Mouse (Mus musculus) urinary bladder, adult 2 months (tissue): ENCODE results near the gene Gpr160. TPM values are rescaled to one million over a fixed set of nuclear protein-coding genes. Genes with fewer than 3 reads are reported as not detected.

Experiments
- DNase-seq: peaks from one replicate; pipeline ENCODE4 v3.0.0; 2022; ENCODE audit warnings: low spot score
- polyA plus RNA-seq: library from polyadenylated mRNA; depleted of rRNA; stranded (reverse); fragments of >200 nt; gene quantifications from 2 replicates; pipeline ENCODE4 v1.2.3, GENCODE M21; 2012; rRNA removed

The Gpr160 gene
- polyA plus RNA-seq, 1 experiment = 13.8 TPM

GRCm38 (mm10) chr3:30899407-30899806 is 43.7 kb downstream of the Gpr160 start:
- DNase-seq = no peak

GRCm38 (mm10) chr3:30904658-30905057 is 48.9 kb downstream of the Gpr160 start:
- DNase-seq = no peak

DNA sequence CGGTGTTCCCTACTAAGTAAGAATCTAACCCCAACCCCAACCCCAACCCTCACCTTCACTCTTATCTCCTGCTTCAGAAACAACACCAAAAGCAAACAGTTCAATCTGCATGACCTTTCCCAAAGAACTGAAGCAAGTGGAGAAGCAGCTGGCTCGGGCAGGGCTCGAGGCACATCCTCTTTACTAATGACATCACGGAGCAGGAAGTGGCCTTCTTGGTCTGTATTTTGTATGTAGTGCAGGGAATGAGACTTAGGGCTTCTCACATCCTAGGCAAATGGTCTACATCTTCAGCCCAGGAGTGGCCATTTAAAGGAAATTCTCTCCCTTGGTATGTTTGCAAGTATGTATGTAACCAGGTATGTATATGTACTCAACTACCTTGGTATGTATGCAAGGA is 61.4 kb downstream of the Gpr160 start:
- DNase-seq = no peak

DNA sequence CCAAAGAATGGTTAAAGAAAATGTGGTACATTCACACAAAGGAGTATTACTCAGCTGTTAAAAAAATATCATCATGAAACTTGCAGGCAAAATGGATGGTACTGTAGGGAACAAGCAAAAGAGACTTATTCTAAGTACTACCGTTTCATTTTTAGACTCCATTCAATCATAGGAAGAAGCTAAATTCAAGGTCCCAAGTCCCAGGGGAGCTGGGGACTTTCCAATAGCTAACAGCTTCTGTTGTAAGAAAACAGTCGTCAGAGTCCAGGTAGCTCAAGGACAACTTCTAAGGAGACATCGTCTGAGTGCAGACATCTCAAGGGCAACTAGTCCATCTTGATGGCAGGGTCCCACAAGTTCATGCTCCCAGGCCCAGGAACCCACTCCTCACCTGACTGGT is 71.9 kb downstream of the Gpr160 start:
- DNase-seq = no peak

GRCm38 (mm10) chr3:30929828-30930227 is 74.1 kb downstream of the Gpr160 start:
- no peak for DNase-seq

DNA sequence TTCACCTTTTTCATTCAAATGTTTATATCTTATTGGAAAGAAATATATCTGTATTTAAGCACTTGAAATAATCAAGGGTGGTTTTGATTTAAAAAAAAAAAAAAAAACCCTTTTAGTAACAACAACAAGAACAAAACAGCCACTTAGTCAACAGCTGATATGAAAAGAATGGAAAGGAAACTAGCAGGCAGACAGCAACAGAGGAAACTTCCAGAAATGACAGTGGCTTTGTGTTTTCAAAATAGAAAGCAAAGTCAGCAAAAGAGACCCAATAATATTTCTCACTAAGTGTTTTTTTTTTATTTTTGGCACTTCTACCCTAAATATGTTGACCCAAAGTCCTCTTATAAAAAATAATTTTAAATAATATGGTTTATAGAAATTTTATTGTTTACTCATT is 78.6 kb downstream of the Gpr160 start:
- DNase-seq = no peak

Other genes with a start within 250 kb of the Gpr160 start
- gene Lrriq4, start 211.4 kb upstream of the Gpr160 start, polyA plus RNA-seq = 0.06 TPM in 1 of 2 replicates, not detected in the other
- gene Lrrc34, start 208.1 kb upstream of the Gpr160 start, polyA plus RNA-seq = 0.25 and 0.27 TPM in 2 replicates
- gene Lrrc31, start 156.1 kb upstream of the Gpr160 start, polyA plus RNA-seq = 0.11 TPM in 1 of 2 replicates, not detected in the other
- not detected in 2 replicates for gene Samd7, start 109.7 kb upstream of the Gpr160 start, polyA plus RNA-seq
- 70.3 and 73.2 TPM in 2 replicates for gene Sec62, start 63.1 kb upstream of the Gpr160 start, polyA plus RNA-seq
- 20.9 and 25.0 TPM in 2 replicates for gene Phc3, start 113.5 kb downstream of the Gpr160 start, polyA plus RNA-seq
- 59.5 and 76.8 TPM in 2 replicates for gene Prkci, start 139.8 kb downstream of the Gpr160 start, polyA plus RNA-seq
- gene Skil, start 239.1 kb downstream of the Gpr160 start, polyA plus RNA-seq = 14.0 and 15.0 TPM in 2 replicates